Mouse (Mus musculus) adipose tissue, adult 10 weeks (tissue): ENCODE measurements around the gene Ucp2. TPM values are rescaled to one million over a fixed set of nuclear protein-coding genes. Genes with fewer than 3 reads are reported as not detected.

Experiments used
- polyA plus RNA-seq: library from polyadenylated mRNA; stranded (reverse); fragments of 350-450 nt; fragmentation: Illumina TruSeq; extraction: RNeasy Lipid Tissue Mini Kit (QIAGEN cat#74804); gene quantifications from one replicate; pipeline ENCODE4 v1.2.3, GENCODE M21; 2014; ENCODE audit warnings: low read depth, low replicate concordance

The Ucp2 gene
- 473 TPM for polyA plus RNA-seq

DNA sequence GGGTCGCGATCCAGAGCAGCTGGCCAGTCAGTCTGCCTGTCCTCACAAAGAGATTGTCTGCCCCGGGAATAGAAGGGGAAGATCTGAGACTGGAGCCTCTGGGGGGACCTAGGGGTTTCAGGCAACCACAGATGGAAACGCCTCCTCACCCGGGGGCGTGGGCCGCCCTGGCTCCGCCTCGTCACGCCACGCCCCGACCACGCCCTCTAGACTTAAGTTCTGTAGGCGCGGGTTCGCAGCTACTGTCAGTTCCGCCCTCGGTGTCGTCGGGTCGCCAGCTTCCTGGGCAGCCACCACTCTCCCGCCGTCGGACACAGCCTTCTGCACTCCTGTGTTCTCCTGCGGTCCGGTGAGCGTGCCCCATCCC, at the start of gene Ucp2:
Gene Ucp2 (plus strand): TSS at position 221 of the 367 bp plus-strand sequence.

DNA sequence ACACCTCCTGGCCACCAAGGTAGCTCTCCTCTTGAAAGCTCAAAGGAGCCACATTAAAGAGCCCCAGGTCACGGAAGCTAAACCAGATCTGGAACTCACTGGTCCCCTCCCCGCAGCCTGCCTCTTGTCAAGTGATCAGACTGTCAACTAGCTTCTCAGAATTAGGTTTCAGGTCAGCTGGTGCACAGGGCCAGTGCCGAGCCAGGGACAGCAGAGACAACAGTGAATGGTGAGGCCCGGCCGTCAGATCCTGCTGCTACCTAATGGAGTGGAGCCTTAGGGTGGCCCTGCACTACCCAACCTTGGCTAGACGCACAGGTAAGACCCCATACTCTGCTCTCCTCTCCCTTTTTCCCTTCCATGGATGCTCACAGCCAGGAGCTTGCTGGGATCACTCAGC, 20.4 kb upstream of the Ucp2 start, which contains the start of gene Ucp3:
Gene Ucp3 (plus strand): TSS at position 214 of the 400 bp plus-strand sequence.

DNA sequence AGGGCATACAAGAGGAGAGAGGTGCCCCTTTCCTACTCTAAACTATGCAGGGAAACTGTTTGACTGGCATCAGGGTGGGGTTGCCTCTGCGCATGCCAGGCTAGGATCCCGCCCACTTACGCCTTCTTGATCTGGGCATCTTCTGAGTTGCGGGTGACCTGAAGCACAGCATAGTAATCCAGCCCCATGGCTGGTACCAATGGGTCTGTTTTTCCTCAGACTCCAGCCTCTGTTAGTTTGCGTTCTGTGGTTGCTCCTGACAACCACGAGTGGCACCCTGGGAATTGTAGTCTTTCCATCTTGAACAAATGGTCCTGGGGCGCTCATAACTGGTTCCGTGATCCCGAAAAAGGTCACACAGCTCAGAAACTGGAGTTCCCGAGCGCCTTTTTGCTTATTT, 21.4 kb downstream of the Ucp2 start, which contains the start of gene Dnajb13:
Gene Dnajb13 (minus strand): TSS at position 388 of the 400 bp plus-strand sequence.

DNA sequence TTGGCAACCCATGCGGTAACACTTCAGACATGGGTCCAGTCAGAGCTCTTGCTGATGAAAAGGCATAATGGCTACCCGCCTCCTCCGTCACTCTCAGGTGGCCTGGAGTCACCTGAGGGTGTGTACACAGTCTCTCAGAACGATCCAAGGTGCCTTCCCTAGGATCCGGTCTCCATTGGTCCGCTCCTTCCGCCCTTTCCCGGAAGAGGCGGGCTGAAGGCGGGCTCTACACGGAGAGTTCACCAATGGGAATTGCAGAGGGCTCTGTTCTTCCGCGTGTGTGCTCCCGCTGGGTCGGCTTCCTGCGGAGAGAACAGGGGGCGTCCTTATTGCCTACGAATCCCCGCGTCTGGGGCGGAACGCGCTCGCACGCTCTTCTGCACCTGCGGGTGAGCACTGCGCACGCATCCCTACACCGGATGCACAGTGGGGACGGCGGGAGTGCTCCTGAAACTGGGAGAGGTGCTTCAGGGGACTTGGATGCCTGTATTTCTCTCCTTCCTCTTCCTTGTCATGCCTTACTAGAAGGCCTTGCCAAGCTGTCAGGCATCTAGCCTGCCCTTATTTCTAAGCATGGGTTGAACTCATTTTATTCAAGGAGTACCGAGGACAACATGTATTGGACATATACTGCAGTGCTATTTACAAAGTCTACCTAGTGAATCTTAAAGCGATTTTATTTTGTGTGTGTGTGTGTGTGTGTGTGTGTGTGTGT, 43.8 kb downstream of the Ucp2 start, which contains the start of gene Coa4:
Gene Coa4 (plus strand): TSS at position 268 of the 715 bp plus-strand sequence.

Other genes with a start within 250 kb of the Ucp2 start
- gene P4ha3, start 207.8 kb upstream of the Ucp2 start, polyA plus RNA-seq, result not detected
- gene C2cd3, start 121.1 kb upstream of the Ucp2 start, polyA plus RNA-seq, result 24.0 TPM
- 35.6 TPM for gene Ppme1, start 121.0 kb upstream of the Ucp2 start, polyA plus RNA-seq
- gene Ucp3, start 20.3 kb upstream of the Ucp2 start, polyA plus RNA-seq, result 10.0 TPM
- gene Dnajb13, start 21.6 kb downstream of the Ucp2 start, polyA plus RNA-seq, result 8.0 TPM
- gene Coa4, start 43.7 kb downstream of the Ucp2 start, polyA plus RNA-seq, result 18.5 TPM
- 67.0 TPM for gene Rab6a, start 114.1 kb downstream of the Ucp2 start, polyA plus RNA-seq
- gene Mrpl48, start 115.0 kb downstream of the Ucp2 start, polyA plus RNA-seq, result 63.4 TPM
- gene Plekhb1, start 169.1 kb downstream of the Ucp2 start, polyA plus RNA-seq, result 18.3 TPM
- 21.4 TPM for gene Fam168a, start 213.3 kb downstream of the Ucp2 start, polyA plus RNA-seq